In genomic region chr7:46834994-46835610, GRCm38 (mm10) we compare ENCODE assay signal across 15 mouse cellular contexts. TPM values are rescaled to one million over a fixed set of nuclear protein-coding genes. Genes with fewer than 3 reads are reported as not detected.
DNase-seq lines count a peak whose midpoint lies in the region; ATAC-seq and TF ChIP-seq lines count a peak whose summit lies in the region.
"Had no signal": no experiment of that assay in that cellular context is flagged by ENCODE, and none has a peak within 500 bp of the region (broad histone marks: within the 10 kb centered on the region; RNA-seq: fewer than 3 reads in every experiment).

No protein-coding gene starts in this region.

- no peak for ATAC-seq in hindbrain, embryonic 14.5 days (ENCODE audit: low FRiP score)
- no peak for ATAC-seq in neural tube, embryonic 11.5 days (ENCODE audit: insufficient read depth, low FRiP score, low TSS enrichment)
- ATAC-seq in neural tube, embryonic 15.5 days (ENCODE audit: low FRiP score): no peak
- peak; percentile 57 for ATAC-seq in hindbrain, embryonic 12.5 days (ENCODE audit: low FRiP score)
- no peak for ATAC-seq in heart, embryonic 12.5 days (ENCODE audit: insufficient number of reproducible peaks, low FRiP score)
- ATAC-seq: CD4-positive, CD25-positive, alpha-beta regulatory T cell, adult 4 months had no signal

- DNase-seq in hindbrain, embryonic 10.5 days (ENCODE audit: low spot score): peak; percentile 27
- no peak for DNase-seq in hindbrain, embryonic 14.5 days (ENCODE audit: low spot score)
- no peak for DNase-seq in neural tube, embryonic 11.5 days (ENCODE audit: low spot score)
- no peak for DNase-seq in layer of hippocampus, adult 2 months (ENCODE audit: low spot score in 2 of 2)
- DNase-seq: adrenal gland, postnatal 25 days; lung, adult 18-20 months; right cerebral cortex, postnatal 4 days; thymus, postnatal 4 days had no signal

- no peak for TF ChIP-seq CTCF in layer of hippocampus, adult 2 months (conservative IDR thresholded peaks at IDR 0.05)

- peaks cover 64% of the 10 kb centered on the region for H3K4me1 ChIP-seq in hindbrain, embryonic 10.5 days (replicated peaks)
- peaks cover 22% of the 10 kb centered on the region for H3K4me1 ChIP-seq in hindbrain, embryonic 14.5 days (replicated peaks; ENCODE audit: control insufficient read depth, insufficient read depth, low read length)
- H3K4me1 ChIP-seq in neural tube, embryonic 11.5 days (ENCODE audit: control insufficient read depth, insufficient read depth, low read length): peaks cover 6% of the 10 kb centered on the region
- H3K4me1 ChIP-seq in neural tube, embryonic 15.5 days: peaks cover 25% of the 10 kb centered on the region
- peaks cover 27% of the 10 kb centered on the region for H3K4me1 ChIP-seq in hindbrain, embryonic 12.5 days
- peaks cover 55% of the 10 kb centered on the region for H3K4me1 ChIP-seq in heart, embryonic 12.5 days (replicated peaks)

- WGBS in hindbrain, embryonic 10.5 days: 26% methylated on average over 14 of the region's 14 CpGs
- WGBS in hindbrain, embryonic 14.5 days: 22% methylated on average over 14 of the region's 14 CpGs
- WGBS in neural tube, embryonic 11.5 days: 30% methylated on average over 11 of the region's 14 CpGs
- 34% methylated on average over 13 of the region's 14 CpGs for WGBS in neural tube, embryonic 15.5 days
- WGBS in hindbrain, embryonic 12.5 days: 18% methylated on average over 14 of the region's 14 CpGs
- 43% methylated on average over 14 of the region's 14 CpGs for WGBS in heart, embryonic 12.5 days

- no peaks in the 10 kb centered on the region for H3K27me3 ChIP-seq in hindbrain, embryonic 10.5 days (ENCODE audit: insufficient read depth, poor library complexity, severe bottlenecking)
- H3K27me3 ChIP-seq in hindbrain, embryonic 14.5 days (ENCODE audit: control insufficient read depth, insufficient read depth, low read length): no peaks in the 10 kb centered on the region
- H3K27me3 ChIP-seq in neural tube, embryonic 11.5 days (ENCODE audit: control insufficient read depth, insufficient read depth, low read length): no peaks in the 10 kb centered on the region
- H3K27me3 ChIP-seq in neural tube, embryonic 15.5 days (replicated peaks): no peaks in the 10 kb centered on the region
- H3K27me3 ChIP-seq in hindbrain, embryonic 12.5 days: 0 out of 2 replicates have a peak, but pooled peaks cover 6% of the 10 kb centered on the region
- H3K27me3 ChIP-seq in heart, embryonic 12.5 days (replicated peaks): no peaks in the 10 kb centered on the region
- H3K27me3 ChIP-seq: embryonic facial prominence, embryonic 12.5 days had no signal

- no peak overlapping the region for H3K4me2 ChIP-seq in hindbrain, embryonic 14.5 days (replicated peaks)
- H3K4me2 ChIP-seq in neural tube, embryonic 11.5 days (ENCODE audit: low read depth): no peak overlapping the region
- no peak overlapping the region for H3K4me2 ChIP-seq in neural tube, embryonic 15.5 days
- H3K4me2 ChIP-seq in hindbrain, embryonic 12.5 days (replicated peaks): peak overlapping the region; percentile 6; the same call in 1 of the 2 replicates
- no peak overlapping the region for H3K4me2 ChIP-seq in heart, embryonic 12.5 days
- H3K4me2 ChIP-seq: embryonic facial prominence, embryonic 12.5 days had no signal

- no peaks in the 10 kb centered on the region for H3K9me3 ChIP-seq in hindbrain, embryonic 10.5 days
- H3K9me3 ChIP-seq in hindbrain, embryonic 14.5 days (ENCODE audit: control insufficient read depth, low read length): no peaks in the 10 kb centered on the region
- H3K9me3 ChIP-seq in neural tube, embryonic 11.5 days (ENCODE audit: control insufficient read depth, low read length): no peaks in the 10 kb centered on the region
- H3K9me3 ChIP-seq in neural tube, embryonic 15.5 days (replicated peaks): no peaks in the 10 kb centered on the region
- no peaks in the 10 kb centered on the region for H3K9me3 ChIP-seq in hindbrain, embryonic 12.5 days (replicated peaks)
- no peaks in the 10 kb centered on the region for H3K9me3 ChIP-seq in heart, embryonic 12.5 days (replicated peaks)
- H3K9me3 ChIP-seq: embryonic facial prominence, embryonic 12.5 days had no signal

- no peak overlapping the region; the same call in 1 of the 2 replicates for H3K9ac ChIP-seq in hindbrain, embryonic 14.5 days
- no peak overlapping the region for H3K9ac ChIP-seq in neural tube, embryonic 11.5 days (ENCODE audit: low read length)
- H3K9ac ChIP-seq in neural tube, embryonic 15.5 days (replicated peaks): no peak overlapping the region
- peak overlapping the region; percentile 29; the same call in 1 of the 2 replicates for H3K9ac ChIP-seq in hindbrain, embryonic 12.5 days
- no peak overlapping the region for H3K9ac ChIP-seq in heart, embryonic 12.5 days
- H3K9ac ChIP-seq: embryonic facial prominence, embryonic 12.5 days had no signal

- no peaks in the 10 kb centered on the region for H3K36me3 ChIP-seq in hindbrain, embryonic 10.5 days
- H3K36me3 ChIP-seq in hindbrain, embryonic 14.5 days (replicated peaks; ENCODE audit: control insufficient read depth, insufficient read depth): no peaks in the 10 kb centered on the region
- H3K36me3 ChIP-seq in neural tube, embryonic 11.5 days (ENCODE audit: control insufficient read depth, insufficient read depth, low read length): no peaks in the 10 kb centered on the region
- H3K36me3 ChIP-seq in neural tube, embryonic 15.5 days: no peaks in the 10 kb centered on the region
- H3K36me3 ChIP-seq in hindbrain, embryonic 12.5 days: no peaks in the 10 kb centered on the region
- H3K36me3 ChIP-seq in heart, embryonic 12.5 days: no peaks in the 10 kb centered on the region
- H3K36me3 ChIP-seq: embryonic facial prominence, embryonic 12.5 days had no signal

- peak overlapping the region; percentile 74 for H3K27ac ChIP-seq in hindbrain, embryonic 10.5 days
- H3K27ac ChIP-seq in hindbrain, embryonic 14.5 days: no peak overlapping the region
- H3K27ac ChIP-seq in neural tube, embryonic 11.5 days (ENCODE audit: low read depth, low read length): 0 out of 2 replicates have a peak overlapping the region, but pooled peaks have one; percentile 27
- no peak overlapping the region for H3K27ac ChIP-seq in neural tube, embryonic 15.5 days (replicated peaks)
- H3K27ac ChIP-seq in hindbrain, embryonic 12.5 days: peak overlapping the region; percentile 26; the same call in 1 of the 2 replicates
- no peak overlapping the region for H3K27ac ChIP-seq in layer of hippocampus, adult 2 months
- H3K27ac ChIP-seq in heart, embryonic 12.5 days (ENCODE audit: poor library complexity, severe bottlenecking): no peak overlapping the region
- H3K27ac ChIP-seq: embryonic facial prominence, embryonic 12.5 days had no signal

- no peak overlapping the region for H3K4me3 ChIP-seq in hindbrain, embryonic 10.5 days
- H3K4me3 ChIP-seq in hindbrain, embryonic 14.5 days (replicated peaks; ENCODE audit: low read length): no peak overlapping the region
- no peak overlapping the region for H3K4me3 ChIP-seq in neural tube, embryonic 11.5 days (ENCODE audit: low read depth, low read length)
- H3K4me3 ChIP-seq in neural tube, embryonic 15.5 days (replicated peaks): no peak overlapping the region
- H3K4me3 ChIP-seq in hindbrain, embryonic 12.5 days: no peak overlapping the region
- no peak overlapping the region for H3K4me3 ChIP-seq in layer of hippocampus, adult 2 months
- no peak overlapping the region for H3K4me3 ChIP-seq in heart, embryonic 12.5 days
- H3K4me3 ChIP-seq: embryonic facial prominence, embryonic 12.5 days had no signal

RNA-seq across cellular contexts. Expression of gene Ldha, which starts 6.2 kb away (rescaled TPM):
- polyA plus RNA-seq in hindbrain, embryonic 10.5 days (2016; fragmentation: Nextera tagmentation; extraction: Ambion mirVana): 2,204 and 3,422 TPM in 2 replicates
- 545 and 632 TPM in 2 replicates for polyA plus RNA-seq in hindbrain, embryonic 14.5 days (2014; fragmentation: Nextera tagmentation; extraction: Ambion mirVana)
- polyA plus RNA-seq in neural tube, embryonic 11.5 days (2014; fragmentation: Nextera tagmentation; extraction: Ambion mirVana): 1,604 and 1,620 TPM in 2 replicates
- polyA plus RNA-seq in neural tube, embryonic 15.5 days (2015; fragmentation: Nextera tagmentation; extraction: Ambion mirVana): 638 and 911 TPM in 2 replicates
- 855 and 900 TPM in 2 replicates for polyA plus RNA-seq in hindbrain, embryonic 12.5 days (2016; fragmentation: Nextera tagmentation; extraction: Ambion mirVana)
- 100 to 1,000 TPM; 280 to 297 TPM for total RNA-seq in layer of hippocampus, adult 2 months (2021)
- 2,859 and 2,900 TPM in 2 replicates for polyA plus RNA-seq in heart, embryonic 12.5 days (2016; fragmentation: Nextera tagmentation; extraction: Ambion mirVana)

RNA-seq across cellular contexts. Expression of gene Ldhc, which starts 25.9 kb away (rescaled TPM):
- not detected in 2 replicates for polyA plus RNA-seq in hindbrain, embryonic 10.5 days (2016; fragmentation: Nextera tagmentation; extraction: Ambion mirVana)
- polyA plus RNA-seq in hindbrain, embryonic 14.5 days (2014; fragmentation: Nextera tagmentation; extraction: Ambion mirVana): 0.19 and 0.29 TPM in 2 replicates
- polyA plus RNA-seq in neural tube, embryonic 11.5 days (2014; fragmentation: Nextera tagmentation; extraction: Ambion mirVana): not detected in 2 replicates
- polyA plus RNA-seq in neural tube, embryonic 15.5 days (2015; fragmentation: Nextera tagmentation; extraction: Ambion mirVana): 0.13 and 0.28 TPM in 2 replicates
- polyA plus RNA-seq in hindbrain, embryonic 12.5 days (2016; fragmentation: Nextera tagmentation; extraction: Ambion mirVana): 0.36 TPM in 1 of 2 replicates, not detected in the other
- not detected for total RNA-seq in layer of hippocampus, adult 2 months (2021)
- not detected in 2 replicates for polyA plus RNA-seq in heart, embryonic 12.5 days (2016; fragmentation: Nextera tagmentation; extraction: Ambion mirVana)
- total RNA-seq: adrenal gland, postnatal 25 days; layer of hippocampus, postnatal 10 days had no signal
- polyA plus RNA-seq: CD4-positive, CD25-positive, alpha-beta regulatory T cell, adult 4 months; embryonic facial prominence, embryonic 12.5 days; stomach, embryonic 16.5 days had no signal

RNA-seq across cellular contexts. Expression of gene Gtf2h1, which starts 39.2 kb away (rescaled TPM):
- polyA plus RNA-seq in hindbrain, embryonic 10.5 days (2016; fragmentation: Nextera tagmentation; extraction: Ambion mirVana): 42.0 and 53.0 TPM in 2 replicates
- 36.1 and 43.8 TPM in 2 replicates for polyA plus RNA-seq in hindbrain, embryonic 14.5 days (2014; fragmentation: Nextera tagmentation; extraction: Ambion mirVana)
- polyA plus RNA-seq in neural tube, embryonic 11.5 days (2014; fragmentation: Nextera tagmentation; extraction: Ambion mirVana): 55.0 and 55.9 TPM in 2 replicates
- polyA plus RNA-seq in neural tube, embryonic 15.5 days (2015; fragmentation: Nextera tagmentation; extraction: Ambion mirVana): 37.0 and 40.9 TPM in 2 replicates
- polyA plus RNA-seq in hindbrain, embryonic 12.5 days (2016; fragmentation: Nextera tagmentation; extraction: Ambion mirVana): 47.8 and 50.5 TPM in 2 replicates
- total RNA-seq in layer of hippocampus, adult 2 months (2021): 10 to 100 TPM; 35.0 to 36.1 TPM
- 32.5 and 33.1 TPM in 2 replicates for polyA plus RNA-seq in heart, embryonic 12.5 days (2016; fragmentation: Nextera tagmentation; extraction: Ambion mirVana)

RNA-seq across cellular contexts. Expression of gene Hps5, which starts 39.2 kb away (rescaled TPM):
- 20.0 and 21.1 TPM in 2 replicates for polyA plus RNA-seq in hindbrain, embryonic 10.5 days (2016; fragmentation: Nextera tagmentation; extraction: Ambion mirVana)
- polyA plus RNA-seq in hindbrain, embryonic 14.5 days (2014; fragmentation: Nextera tagmentation; extraction: Ambion mirVana): 12.7 and 13.0 TPM in 2 replicates
- 18.0 and 21.7 TPM in 2 replicates for polyA plus RNA-seq in neural tube, embryonic 11.5 days (2014; fragmentation: Nextera tagmentation; extraction: Ambion mirVana)
- 14.9 and 15.8 TPM in 2 replicates for polyA plus RNA-seq in neural tube, embryonic 15.5 days (2015; fragmentation: Nextera tagmentation; extraction: Ambion mirVana)
- polyA plus RNA-seq in hindbrain, embryonic 12.5 days (2016; fragmentation: Nextera tagmentation; extraction: Ambion mirVana): 23.7 and 28.9 TPM in 2 replicates
- 10 to 100 TPM; 14.0 to 14.2 TPM for total RNA-seq in layer of hippocampus, adult 2 months (2021)
- polyA plus RNA-seq in heart, embryonic 12.5 days (2016; fragmentation: Nextera tagmentation; extraction: Ambion mirVana): 16.4 and 17.4 TPM in 2 replicates

Comparison
In these comparisons a context has a peak if more than half of its experiments do, and no peak if none do; other contexts are left out.
1. H3K27ac ChIP-seq: peak in hindbrain, embryonic 10.5 days (single experiment), neural tube, embryonic 11.5 days (single experiment) and hindbrain, embryonic 12.5 days (single experiment); none in hindbrain, embryonic 14.5 days (single experiment), neural tube, embryonic 15.5 days (single experiment), layer of hippocampus, adult 2 months (single experiment) and heart, embryonic 12.5 days (single experiment).